Mouse (Mus musculus): ENCODE data around the gene S100b.

Gene S100b

DNA sequence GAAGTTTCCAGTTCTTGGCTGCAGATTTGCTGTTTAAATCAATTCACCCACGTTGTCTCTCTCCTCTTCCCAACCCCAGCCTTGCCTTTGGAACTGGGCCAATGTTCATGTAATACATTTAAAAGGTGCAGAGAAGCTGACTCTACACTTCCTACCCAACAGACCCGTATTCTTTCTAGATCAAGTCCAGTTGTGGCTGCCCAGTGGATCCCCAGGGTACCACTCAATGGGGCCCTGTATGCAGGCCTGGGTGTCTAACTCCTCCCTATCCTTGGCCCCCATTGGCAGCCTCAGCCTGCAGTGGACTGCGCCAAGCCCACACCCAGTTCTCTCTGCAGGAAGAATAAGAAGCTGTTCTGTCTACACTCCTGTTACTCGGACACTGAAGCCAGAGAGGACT lies at the start of gene S100b:
S100b (plus strand) TSS at position 318 of the 400 bp plus-strand sequence.
- no peak for DNase-seq (ENCODE audit: extremely low spot score, low spot score)

DNA sequence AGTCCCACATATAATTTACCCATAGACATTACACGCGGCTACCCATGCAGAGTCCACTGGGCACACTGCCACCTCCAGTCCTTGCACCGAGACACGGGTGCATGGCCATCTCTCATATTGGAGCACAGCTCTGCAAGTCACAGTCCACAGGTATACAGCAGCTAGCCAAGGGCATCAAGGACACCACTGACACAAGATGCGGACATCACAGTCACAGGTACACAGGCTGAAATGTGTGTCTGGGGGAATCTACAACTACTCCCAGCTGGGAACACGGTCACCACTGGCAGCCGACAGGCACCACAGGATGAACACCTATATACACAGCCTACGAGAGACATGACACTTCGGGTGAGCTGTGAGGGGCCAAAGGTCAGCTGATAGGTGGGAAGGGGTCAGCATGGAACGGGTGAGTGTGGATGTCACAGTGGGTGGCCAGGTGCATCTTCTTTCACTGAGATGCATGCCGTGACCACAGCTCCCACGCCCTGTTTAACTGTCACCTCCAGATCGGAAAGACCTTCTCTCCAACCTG lies 46.3 kb upstream of the S100b start:
- no peak for DNase-seq (ENCODE audit: extremely low spot score, low spot score)

DNA sequence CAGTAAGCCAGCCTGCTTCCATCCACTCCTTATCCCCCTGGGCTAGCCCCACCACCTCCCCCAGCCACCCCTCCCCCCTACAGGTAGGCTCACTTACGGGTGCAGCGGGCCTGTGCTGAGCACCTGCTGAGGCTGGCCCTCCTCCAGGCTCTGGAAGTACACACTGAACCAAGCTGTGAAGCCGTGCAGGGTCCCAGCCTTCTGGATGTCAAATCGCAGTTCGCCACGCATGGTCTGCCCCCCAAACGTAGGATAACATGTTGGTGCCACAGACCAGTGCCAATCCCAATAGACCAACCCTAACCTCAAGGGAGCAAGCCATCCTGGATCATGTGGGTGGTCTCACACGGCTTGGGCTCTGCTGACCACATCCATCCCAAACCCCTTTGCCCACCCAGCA lies 44.4 kb upstream of the S100b start:
- peak; percentile 1 for DNase-seq (ENCODE audit: extremely low spot score, low spot score)

DNA sequence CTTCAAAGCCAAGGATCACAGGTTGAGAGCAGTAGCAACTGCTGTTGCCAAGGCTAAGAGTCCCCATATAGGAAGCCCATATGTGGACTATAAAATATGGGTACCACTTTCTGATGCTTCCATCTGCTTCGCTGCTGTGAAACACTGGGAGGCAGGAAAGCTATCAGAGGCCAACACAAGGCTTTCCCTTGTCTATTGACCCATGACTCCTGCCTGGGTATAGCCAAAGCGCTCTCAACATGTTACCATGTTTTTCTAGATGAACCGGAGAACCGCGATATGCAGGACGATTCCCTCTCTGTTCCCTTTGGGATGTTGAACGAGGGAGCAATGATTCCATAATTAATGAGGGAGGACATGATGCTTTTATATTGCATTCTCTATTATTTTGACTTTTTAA lies 42.8 kb upstream of the S100b start:
- DNase-seq (ENCODE audit: extremely low spot score, low spot score) = peak; percentile 3

DNA sequence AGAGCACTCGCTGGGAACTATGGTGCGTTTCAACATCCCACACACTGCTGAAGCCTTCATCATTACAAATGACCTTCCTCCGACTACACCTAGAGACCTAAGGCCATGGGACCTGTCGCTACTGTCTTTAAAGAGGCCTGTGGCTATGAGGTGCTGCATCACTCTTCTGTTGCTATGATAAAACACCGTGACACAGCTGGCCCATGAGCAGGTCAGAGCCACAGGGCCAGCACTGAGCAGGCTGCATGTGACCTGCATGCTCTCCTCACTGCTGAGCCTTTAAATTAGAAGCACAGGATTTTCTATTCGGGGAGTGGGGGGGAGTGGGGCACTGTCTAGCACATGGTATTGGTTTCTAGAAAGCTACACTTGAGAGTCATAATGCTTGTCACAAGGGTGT lies 41.5 kb upstream of the S100b start:
- no peak for DNase-seq (ENCODE audit: extremely low spot score, low spot score)

DNA sequence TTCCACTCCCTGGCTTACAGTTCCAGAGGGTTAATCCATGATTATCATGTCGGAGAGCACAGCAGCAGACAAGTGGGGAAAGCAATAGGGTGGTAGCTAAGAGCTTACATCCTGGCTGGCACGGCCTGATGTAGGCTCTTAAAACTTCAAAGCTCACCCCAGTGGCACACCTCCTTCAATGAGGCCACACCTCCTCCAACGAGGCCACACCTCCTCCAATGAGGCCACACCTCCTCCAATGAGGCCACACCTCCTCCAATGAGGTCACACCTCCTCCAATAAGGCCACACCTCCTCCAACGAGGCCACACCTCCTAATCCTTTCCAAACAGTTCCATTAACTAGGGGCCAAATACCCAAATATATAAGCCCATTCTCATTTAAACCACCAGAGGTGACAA lies 39.5 kb upstream of the S100b start:
- DNase-seq (ENCODE audit: extremely low spot score, low spot score) = peak; percentile 9

DNA sequence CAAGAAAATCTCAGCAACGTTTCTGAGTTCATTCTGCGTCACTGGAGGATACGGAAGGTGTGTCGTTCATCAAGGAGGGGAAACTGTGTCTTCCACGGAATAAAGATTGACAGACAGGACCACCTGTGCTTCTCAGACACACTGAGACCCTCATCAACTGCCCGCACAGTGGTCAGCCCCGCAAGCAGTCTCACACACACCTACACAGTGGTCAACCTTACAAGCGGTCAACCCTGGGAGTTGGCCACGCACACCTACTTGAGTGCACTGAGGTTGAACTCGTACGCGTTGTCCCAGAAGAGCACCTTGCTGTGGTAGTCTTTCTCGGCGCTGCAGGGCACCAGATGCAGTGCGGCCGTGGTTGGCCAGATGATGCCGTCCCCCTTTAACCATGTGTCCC lies 36.6 kb upstream of the S100b start:
- no peak for DNase-seq (ENCODE audit: extremely low spot score, low spot score)

DNA sequence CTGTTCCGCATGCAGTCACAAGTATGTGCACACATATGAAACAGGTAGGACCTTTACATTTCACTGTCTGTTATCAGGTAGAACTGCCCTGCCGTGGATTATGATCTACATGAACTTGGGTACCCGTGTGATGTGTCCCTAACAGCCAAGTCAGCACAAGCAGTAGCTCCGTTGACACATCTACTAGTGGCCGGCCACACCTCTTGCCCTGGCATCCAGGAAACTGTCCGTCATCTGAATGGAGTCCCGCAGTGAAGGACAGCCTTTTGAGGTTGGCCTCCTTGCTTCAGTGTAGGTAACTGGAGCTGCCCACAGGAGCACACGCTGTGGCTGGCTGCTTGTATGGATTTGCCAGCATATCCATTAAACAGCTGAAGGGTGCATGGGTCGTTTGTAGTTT lies 35.4 kb upstream of the S100b start:
- no peak for DNase-seq (ENCODE audit: extremely low spot score, low spot score)

DNA sequence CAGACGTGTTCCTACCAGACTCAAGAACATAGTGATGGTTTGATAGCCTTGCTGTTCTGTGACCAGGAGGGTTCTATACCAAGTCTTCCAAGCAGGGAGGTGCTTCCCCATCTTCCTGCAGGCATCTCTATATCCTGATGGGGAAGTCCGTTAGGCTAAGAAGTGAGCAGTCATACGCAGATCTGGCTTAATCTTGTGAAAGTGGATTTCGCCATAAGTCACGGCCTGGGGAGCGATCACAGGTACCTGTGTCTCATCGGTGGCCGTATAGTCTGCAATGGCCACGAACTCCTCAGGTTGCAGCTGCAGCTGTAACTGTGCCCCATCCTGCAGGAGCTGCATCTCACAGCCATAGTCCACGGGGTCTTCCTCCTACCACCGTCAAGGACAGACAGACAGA lies 27.7 kb upstream of the S100b start:
- DNase-seq (ENCODE audit: extremely low spot score, low spot score) = no peak

DNA sequence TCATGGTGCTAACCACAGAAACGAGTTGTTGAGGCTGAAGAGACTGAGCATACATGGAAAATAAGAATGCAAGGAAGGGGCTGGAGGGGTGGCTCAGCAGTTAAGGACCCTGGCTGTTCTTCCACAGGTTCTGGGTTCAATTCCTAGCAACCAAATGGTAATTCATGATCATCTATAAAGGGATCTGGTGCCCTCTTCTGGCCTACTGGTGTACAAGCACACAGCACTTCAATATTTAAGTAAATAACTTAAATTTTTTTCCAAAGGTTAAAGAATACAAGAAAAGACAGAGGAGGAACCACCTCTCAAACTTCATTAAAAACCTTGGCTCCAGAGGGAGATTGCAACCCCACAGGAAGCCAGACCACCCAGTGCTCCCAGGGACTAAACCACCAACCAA lies 24.0 kb upstream of the S100b start:
- DNase-seq (ENCODE audit: extremely low spot score, low spot score) = no peak

DNA sequence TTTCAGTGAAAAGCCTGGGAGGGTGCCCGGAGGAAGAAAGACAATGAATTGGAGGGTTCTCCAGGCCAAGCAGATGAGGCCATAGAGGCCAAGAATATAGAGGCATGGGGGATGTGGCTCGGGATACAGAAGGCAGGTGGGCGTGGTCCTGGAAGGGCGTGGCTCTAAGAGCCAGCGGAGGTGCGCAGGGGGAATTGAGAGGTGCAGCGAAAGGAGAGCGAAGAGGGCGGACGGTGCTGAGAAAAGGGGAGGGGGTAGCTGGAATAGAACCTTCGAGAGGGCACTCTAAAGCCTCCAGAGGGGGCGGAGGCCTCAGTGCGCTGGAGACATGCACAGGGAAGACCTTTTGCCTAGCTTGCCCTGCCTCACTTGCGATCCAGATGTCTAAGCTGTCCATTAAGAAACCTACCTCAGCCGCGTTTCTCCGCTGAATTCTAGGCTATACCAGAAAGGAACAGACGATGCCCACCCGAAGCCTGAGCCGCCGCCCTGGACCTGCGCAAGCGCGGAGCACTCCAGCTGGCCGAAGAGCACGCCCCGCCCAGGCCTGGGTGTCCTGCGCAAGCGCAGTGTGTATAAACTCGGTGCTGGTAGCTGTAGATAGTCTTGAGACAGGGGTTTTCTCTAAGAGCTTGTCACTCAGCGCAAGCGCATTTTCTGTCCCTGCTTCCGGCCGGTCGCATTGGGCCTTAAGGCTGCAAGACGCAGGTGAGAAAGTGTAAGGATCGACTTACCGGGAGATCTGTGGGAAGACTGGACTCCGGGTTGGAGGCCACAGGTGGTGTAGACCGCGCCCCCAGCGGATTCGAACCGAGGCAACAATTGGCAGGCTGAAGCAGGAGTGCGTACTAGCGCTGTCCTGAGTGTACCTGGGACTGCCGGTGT lies 16.1 kb upstream of the S100b start, which contains the start of gene Prmt2:
Prmt2 (minus strand) TSS at position 525 of the 885 bp plus-strand sequence.
- peak; percentile 91 for DNase-seq (ENCODE audit: extremely low spot score, low spot score)

DNA sequence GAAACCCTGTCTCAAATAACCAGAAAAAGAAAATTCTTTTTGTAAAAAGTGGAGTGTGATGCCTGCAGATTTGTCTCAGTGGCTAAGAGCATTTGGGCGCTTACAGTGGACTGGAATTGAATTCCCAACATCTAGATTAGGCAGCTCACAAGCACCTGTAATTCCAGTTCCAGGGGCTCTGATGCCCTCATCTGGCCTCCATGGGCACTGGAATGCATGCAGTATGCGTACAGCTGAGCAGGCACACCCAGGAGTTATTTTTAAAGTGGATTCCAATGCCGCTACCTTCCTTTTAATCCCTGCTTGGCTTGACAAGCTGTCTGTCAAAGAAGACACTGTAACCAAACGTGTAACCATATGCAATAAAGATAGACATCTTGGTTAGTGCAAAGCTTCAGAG lies 14.3 kb upstream of the S100b start:
- DNase-seq (ENCODE audit: extremely low spot score, low spot score) = no peak

DNA sequence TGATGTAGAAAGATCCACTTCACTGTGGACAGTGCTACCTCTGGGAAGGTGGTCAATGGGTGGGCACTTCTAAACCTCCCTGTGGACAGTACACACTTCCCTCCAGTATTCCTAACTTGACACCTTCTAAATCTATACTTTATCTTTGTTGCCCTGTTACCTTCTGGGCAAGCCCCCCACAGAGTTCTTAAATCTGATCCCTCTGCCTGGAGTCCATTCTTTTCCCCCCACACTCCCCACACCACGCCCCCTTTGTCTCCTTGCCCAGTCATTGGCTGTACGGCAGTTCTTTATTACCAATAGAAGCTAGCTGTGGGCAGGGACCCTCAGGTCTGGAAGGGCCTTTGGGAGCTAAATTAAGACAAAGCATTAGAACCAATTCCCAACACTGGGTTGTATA lies 8.5 kb upstream of the S100b start:
- no peak for DNase-seq (ENCODE audit: extremely low spot score, low spot score)

DNA sequence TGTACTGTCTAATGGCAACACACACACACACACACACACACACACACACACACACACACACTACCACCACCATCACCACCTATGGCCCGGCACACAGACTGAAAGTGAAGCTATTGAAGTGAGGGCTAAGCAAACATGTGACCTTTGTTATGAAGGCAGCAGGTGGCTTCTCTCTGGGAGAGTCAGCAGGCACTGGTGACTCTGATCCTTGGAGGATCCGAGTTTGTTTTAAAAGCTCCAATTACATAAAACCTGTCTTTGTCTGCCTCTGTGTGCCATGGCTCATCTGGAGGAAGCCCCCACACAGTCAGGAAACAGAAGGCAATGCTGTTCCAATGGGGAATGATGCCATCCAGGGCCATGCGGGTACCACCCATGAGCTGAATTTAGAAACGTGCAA lies 7.1 kb upstream of the S100b start:
- no peak for DNase-seq (ENCODE audit: extremely low spot score, low spot score)

DNA sequence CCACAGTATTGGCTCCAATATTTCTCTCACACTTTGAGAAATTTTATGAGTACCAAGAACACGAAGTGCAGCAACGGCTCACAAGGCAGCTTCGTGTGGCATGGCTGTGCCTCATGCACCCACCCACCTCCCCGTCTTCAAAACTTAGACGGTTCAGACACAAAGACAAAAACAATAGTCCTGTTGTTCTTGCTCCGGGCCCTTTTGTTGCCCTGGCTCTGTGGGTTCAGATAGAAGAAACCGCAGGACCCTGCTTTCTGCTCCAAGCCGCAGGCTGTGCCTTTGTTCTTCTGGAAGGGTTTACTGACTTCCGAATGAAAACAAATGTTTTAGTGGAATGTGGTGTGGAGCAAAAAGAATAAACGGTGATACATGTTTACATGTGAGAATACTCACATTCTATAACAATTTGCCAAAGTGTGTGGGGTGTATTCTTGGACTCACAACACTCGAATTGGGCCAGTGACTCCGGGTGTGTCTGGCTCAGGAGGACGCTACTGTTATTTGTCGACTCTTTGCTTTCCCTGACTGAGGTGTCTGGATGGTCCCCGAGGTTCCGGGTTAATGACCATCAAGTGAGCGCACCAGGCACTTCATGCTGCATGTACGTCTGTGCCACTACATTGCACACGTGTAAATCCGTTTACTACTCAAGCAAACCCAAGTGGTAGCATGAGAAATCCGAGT lies 5.5 kb upstream of the S100b start:
- DNase-seq (ENCODE audit: extremely low spot score, low spot score) = no peak

DNA sequence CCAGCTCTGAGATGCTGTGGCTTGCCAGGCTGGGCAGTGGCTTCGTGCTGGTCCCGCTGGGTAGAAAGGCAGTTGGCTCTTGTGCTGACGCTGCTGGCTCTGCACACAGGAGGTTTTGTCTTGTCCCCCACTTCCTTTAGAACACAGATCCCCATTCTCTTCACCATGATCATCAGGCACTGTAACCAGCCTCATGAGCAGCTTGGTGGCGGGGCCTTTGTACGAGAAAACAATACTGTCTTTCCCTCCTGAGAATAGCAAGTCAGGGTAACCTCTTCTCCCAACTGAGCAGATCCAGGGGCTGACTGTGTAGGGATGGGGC lies 5.0 kb upstream of the S100b start:
- no peak for DNase-seq (ENCODE audit: extremely low spot score, low spot score)

DNA sequence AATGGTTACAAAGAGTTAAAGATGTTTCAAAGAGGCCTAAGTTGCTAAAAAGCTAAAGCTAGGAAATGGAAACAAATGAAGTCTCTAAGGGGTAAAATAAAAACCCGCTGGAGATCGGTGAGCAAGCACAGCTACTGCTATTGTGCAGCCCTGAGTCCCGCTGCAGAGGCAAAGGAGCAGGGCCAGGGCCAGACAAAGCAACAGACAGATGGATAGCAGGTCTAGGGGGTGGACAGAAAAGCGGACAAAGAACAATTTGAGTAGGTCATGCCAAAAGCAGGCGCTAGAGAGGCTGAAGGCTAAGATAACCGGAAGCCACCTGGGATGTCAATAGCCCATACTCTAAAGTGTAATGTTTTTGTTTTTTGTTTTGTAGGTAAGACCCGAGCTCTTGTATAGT lies 2.8 kb upstream of the S100b start:
- DNase-seq (ENCODE audit: extremely low spot score, low spot score) = no peak

DNA sequence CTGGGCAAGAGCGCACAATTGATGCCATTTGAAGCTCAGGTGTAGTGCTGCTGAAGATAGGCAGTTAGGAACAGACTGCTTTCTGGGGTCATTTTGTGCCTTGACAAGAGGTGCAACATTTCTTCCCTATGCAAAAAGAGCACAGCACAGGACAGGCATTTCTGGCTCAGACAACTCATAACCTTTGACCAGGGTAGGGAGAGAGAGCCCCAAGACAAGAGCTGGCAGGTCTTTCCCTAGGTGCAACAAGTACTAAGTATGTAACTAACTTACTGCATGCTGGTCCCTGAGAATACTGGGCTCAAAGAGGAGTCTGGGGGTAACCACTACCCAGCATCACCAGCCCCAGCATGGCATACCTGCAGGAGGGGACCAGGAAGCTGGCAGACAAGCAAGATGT lies 574 bp upstream of the S100b start:
- DNase-seq (ENCODE audit: extremely low spot score, low spot score) = no peak

DNA sequence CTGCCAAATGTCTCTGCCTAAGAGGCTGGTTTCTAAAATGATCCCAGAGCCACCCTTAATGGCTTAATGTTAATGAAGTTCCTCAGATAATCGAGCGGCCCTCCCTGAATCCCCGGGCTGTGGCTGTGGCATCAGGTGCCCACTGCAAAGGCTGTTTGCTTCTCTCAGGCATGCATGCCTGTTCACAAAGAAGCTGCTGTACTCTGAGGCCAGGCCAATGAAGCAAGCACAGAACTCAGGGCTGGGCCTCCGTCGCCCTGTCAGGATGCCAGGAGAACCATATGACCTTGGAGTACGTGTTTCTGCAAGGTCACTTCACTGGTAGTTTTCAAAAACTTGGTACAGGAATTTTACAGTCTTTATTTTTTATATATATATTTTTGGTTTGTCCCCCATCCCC lies 2.0 kb downstream of the S100b start:
- DNase-seq (ENCODE audit: extremely low spot score, low spot score) = no peak

DNA sequence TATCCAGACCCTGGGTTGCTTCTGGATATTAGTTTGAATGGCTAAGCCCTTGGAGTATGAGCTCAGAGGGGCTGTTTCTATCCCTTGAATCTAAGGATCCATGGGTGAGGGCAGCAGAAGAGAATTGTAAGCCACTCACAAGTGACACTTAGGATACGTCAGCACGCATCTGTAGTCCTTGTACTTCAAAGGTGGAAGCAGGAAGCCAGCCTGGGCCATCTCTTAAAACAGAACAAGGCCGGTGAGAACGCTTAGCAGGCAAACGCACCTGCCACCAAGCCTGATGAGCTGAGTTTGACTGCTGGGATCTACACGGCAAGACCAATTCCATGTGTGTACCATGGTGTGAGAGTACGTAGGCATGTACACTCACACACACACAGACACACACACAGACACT lies 3.6 kb downstream of the S100b start:
- no peak for DNase-seq (ENCODE audit: extremely low spot score, low spot score)

DNA sequence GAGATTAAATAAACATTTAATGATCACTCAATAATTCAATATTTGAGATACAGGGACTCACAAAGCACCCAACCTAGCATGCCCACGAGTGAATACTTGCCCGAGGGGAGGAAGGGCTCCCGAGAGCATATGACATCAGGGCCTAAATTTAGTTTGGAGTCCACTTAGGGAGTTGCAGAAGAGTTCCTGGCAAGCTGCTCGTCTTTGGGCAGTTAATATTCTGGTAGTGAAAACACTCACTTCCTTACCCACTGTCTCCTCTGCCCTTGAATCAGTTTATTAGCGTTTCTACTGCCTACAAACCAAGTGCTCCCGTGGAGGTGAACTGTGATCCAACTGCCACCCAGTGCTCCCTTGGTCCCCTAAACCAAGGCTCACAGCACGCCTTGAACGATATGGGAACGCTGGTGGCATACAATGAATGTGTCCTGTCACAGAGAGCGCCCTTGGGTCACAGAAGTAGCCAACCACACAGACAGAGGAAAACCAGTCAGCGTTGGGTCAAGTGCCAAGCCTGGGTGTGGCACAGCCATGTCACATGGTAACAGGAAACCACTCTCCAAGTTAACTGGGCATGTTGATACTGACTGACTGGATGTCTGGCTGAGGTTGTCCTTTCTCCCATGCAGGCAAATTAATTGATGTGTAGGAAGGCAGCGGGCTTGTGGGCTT lies 4.2 kb downstream of the S100b start:
- no peak for DNase-seq (ENCODE audit: extremely low spot score, low spot score)

DNA sequence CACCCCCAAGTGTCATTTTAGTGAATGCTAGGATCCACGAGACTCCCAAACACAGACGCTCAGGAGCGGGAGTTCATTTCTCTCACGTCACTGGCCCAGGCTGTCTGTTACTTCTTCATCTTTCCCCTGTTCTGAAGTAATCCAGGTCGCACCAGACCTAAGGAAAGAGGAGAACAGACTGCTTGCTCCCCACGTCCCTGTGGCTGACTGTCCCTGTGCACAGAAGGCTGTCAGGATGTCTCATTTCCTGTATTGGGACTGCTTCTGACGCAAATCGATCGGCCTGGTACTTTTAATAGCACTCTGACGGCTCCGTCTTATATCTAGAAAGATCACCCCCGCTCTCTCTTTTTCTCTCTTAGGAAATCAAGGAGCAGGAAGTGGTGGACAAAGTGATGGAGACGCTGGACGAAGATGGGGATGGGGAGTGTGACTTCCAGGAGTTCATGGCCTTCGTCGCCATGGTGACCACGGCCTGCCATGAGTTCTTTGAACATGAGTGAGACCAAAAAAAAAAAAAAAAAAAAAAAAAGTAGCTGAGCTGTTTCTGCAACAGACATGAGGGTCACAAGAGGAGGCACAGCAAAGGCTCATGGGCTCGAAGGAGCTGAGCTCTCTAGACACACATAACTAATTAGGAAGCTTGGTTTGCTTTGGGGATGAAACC lies 6.0 kb downstream of the S100b start:
- DNase-seq (ENCODE audit: extremely low spot score, low spot score) = no peak

All from neural tube, embryonic 10.5 days (tissue).